Mouse (Mus musculus): ENCODE measurements around the gene Slc25a21.

GRCm38 (mm10) chr12:57072616-57073015, 124.7 kb downstream of the Slc25a21 start:
- TF ChIP-seq POLR2A (IDR thresholded peaks at IDR 0.05; ENCODE audit: extremely low read depth, insufficient read depth, low read length) (no peak), CTCF (IDR thresholded peaks at IDR 0.05; ENCODE audit: extremely low read depth, insufficient read depth, low read length) (no peak)
